In genomic region chr6:39810612-39811116, GRCm38 (mm10) we compare ENCODE assay signal across 8 mouse cellular contexts. TPM values are rescaled to one million over a fixed set of nuclear protein-coding genes. Genes with fewer than 3 reads are reported as not detected.
DNase-seq lines count a peak whose midpoint lies in the region; ATAC-seq and TF ChIP-seq lines count a peak whose summit lies in the region.

Gene Mrps33, minus strand, starts transcription at chr6:39810988.

- peak within 1 kb of the TSS; percentile 77 for H3K9ac ChIP-seq in embryonic facial prominence, embryonic 13.5 days
- H3K9ac ChIP-seq in heart, adult 2 months (ENCODE audit: low read depth, low read length): peak within 1 kb of the TSS; percentile 71
- H3K9ac ChIP-seq in limb, embryonic 13.5 days: peak within 1 kb of the TSS; percentile 76
- H3K9ac ChIP-seq in midbrain, embryonic 16.5 days (ENCODE audit: low read depth, low read length): peak within 1 kb of the TSS; percentile 72

- peaks cover 16% of the 10 kb centered on the region for H3K4me1 ChIP-seq in embryonic facial prominence, embryonic 13.5 days
- H3K4me1 ChIP-seq in heart, adult 2 months (ENCODE audit: control insufficient read depth, insufficient read depth, low read length): no peaks in the 10 kb centered on the region
- H3K4me1 ChIP-seq in limb, embryonic 13.5 days: 0 out of 2 replicates have a peak, but pooled peaks cover 3% of the 10 kb centered on the region
- peaks cover 3% of the 10 kb centered on the region; the same call in 1 of the 2 replicates for H3K4me1 ChIP-seq in midbrain, embryonic 16.5 days (ENCODE audit: control insufficient read depth, insufficient read depth, low read length)

- H3K9me3 ChIP-seq in embryonic facial prominence, embryonic 13.5 days: no peaks in the 10 kb centered on the region
- no peaks in the 10 kb centered on the region for H3K9me3 ChIP-seq in limb, embryonic 13.5 days
- no peaks in the 10 kb centered on the region for H3K9me3 ChIP-seq in midbrain, embryonic 16.5 days (replicated peaks; ENCODE audit: control insufficient read depth, low read length, poor library complexity, severe bottlenecking)

- peak within 1 kb of the TSS; percentile 22; the same call in 1 of the 2 replicates for H3K27ac ChIP-seq in embryonic facial prominence, embryonic 13.5 days
- H3K27ac ChIP-seq in heart, adult 2 months: peak within 1 kb of the TSS; percentile 90
- H3K27ac ChIP-seq in limb, embryonic 13.5 days: peak within 1 kb of the TSS; percentile 22; the same call in 1 of the 2 replicates
- H3K27ac ChIP-seq in midbrain, embryonic 16.5 days (ENCODE audit: low read length): peak within 1 kb of the TSS; percentile 69

- H3K79me2 ChIP-seq in heart, adult 2 months (replicated peaks; ENCODE audit: control insufficient read depth, insufficient read depth, low read length): no peaks in the 10 kb centered on the region

- ATAC-seq in embryonic facial prominence, embryonic 13.5 days (ENCODE audit: insufficient number of reproducible peaks, insufficient read depth, low FRiP score, low TSS enrichment, low read depth): peak; percentile 98
- ATAC-seq in limb, embryonic 13.5 days (ENCODE audit: low FRiP score, low read depth): peak; percentile 99
- peak; percentile 99 for ATAC-seq in midbrain, embryonic 16.5 days

- 0 out of 2 replicates have a peak, but pooled peaks have one; percentile 39 for TF ChIP-seq EP300 in heart, adult 2 months (IDR thresholded peaks at IDR 0.05; ENCODE audit: insufficient read depth, low read depth, low read length)

- peak; percentile 80 for TF ChIP-seq POLR2A in heart, adult 2 months (IDR thresholded peaks at IDR 0.05; ENCODE audit: insufficient read depth, low read depth, low read length)

- peak; percentile 99; the same call in 1 of the 2 replicates for TF ChIP-seq CTCF in heart, adult 2 months (IDR thresholded peaks at IDR 0.05)

- no peaks in the 10 kb centered on the region for H3K36me3 ChIP-seq in embryonic facial prominence, embryonic 13.5 days
- peaks cover 2% of the 10 kb centered on the region; the same call in 1 of the 2 replicates for H3K36me3 ChIP-seq in heart, adult 2 months (ENCODE audit: control insufficient read depth, insufficient read depth, low read length)
- no peaks in the 10 kb centered on the region; the same call in 1 of the 2 replicates for H3K36me3 ChIP-seq in limb, embryonic 13.5 days
- no peaks in the 10 kb centered on the region for H3K36me3 ChIP-seq in midbrain, embryonic 16.5 days (ENCODE audit: control insufficient read depth, insufficient read depth, low read length)

- H3K27me3 ChIP-seq in embryonic facial prominence, embryonic 13.5 days: no peaks in the 10 kb centered on the region
- no peaks in the 10 kb centered on the region for H3K27me3 ChIP-seq in heart, adult 2 months (ENCODE audit: control insufficient read depth, insufficient read depth, low read length)
- H3K27me3 ChIP-seq in limb, embryonic 13.5 days: no peaks in the 10 kb centered on the region
- H3K27me3 ChIP-seq in midbrain, embryonic 16.5 days (ENCODE audit: control insufficient read depth, insufficient read depth, low read depth, low read length): no peaks in the 10 kb centered on the region

- peak within 1 kb of the TSS; percentile 66 for H3K4me3 ChIP-seq in embryonic facial prominence, embryonic 13.5 days
- H3K4me3 ChIP-seq in heart, adult 2 months: peak within 1 kb of the TSS; percentile 73
- peak within 1 kb of the TSS; percentile 67 for H3K4me3 ChIP-seq in limb, embryonic 13.5 days
- H3K4me3 ChIP-seq in midbrain, embryonic 16.5 days (ENCODE audit: low read depth, low read length): peak within 1 kb of the TSS; percentile 65

- WGBS in embryonic facial prominence, embryonic 13.5 days: under 1% methylated on average over 40 of the region's 40 CpGs
- under 1% methylated on average over 40 of the region's 40 CpGs for WGBS in heart, adult 2 months
- under 1% methylated on average over 40 of the region's 40 CpGs for WGBS in limb, embryonic 13.5 days
- WGBS in midbrain, embryonic 16.5 days: 1% methylated on average over 40 of the region's 40 CpGs

- intact Hi-C loops in heart, adult 2 months (cut with DNase I): no loop called here

- DNase-seq in 3134 (ENCODE audit: extremely low read depth, insufficient read length, low spot score): peak; percentile 92
- peak; percentile 99 for DNase-seq in adrenal gland, postnatal 36 days
- DNase-seq in heart, adult 2 months: peak; percentile 98
- peak; percentile 98 to 99 for DNase-seq in kidney, adult 8-10 months
- peak; percentile 92 to 98 for DNase-seq in spleen, postnatal 10 days (ENCODE audit: low spot score in 2 of 2)

- H3K4me2 ChIP-seq in embryonic facial prominence, embryonic 13.5 days: peak within 1 kb of the TSS; percentile 68
- peak within 1 kb of the TSS; percentile 66 for H3K4me2 ChIP-seq in limb, embryonic 13.5 days (replicated peaks)
- peak within 1 kb of the TSS; percentile 74 for H3K4me2 ChIP-seq in midbrain, embryonic 16.5 days (ENCODE audit: low read length)

RNA-seq across cellular contexts. Expression of gene Mrps33, which starts in this region (rescaled TPM):
- 10 to 100 TPM; 71.1 to 84.6 TPM for total RNA-seq in adrenal gland, postnatal 36 days (2021)
- polyA plus RNA-seq in embryonic facial prominence, embryonic 13.5 days (2015; fragmentation: Nextera tagmentation; extraction: Ambion mirVana): 199 and 201 TPM in 2 replicates
- total RNA-seq in heart, adult 2 months (2021): 100 to 1,000 TPM in 1 of 2 experiments, 10 to 100 TPM in 1; 97.7 to 106 TPM
- 133 and 317 TPM in 2 replicates for polyA plus RNA-seq in heart, adult 2 months (2012; rRNA removed)
- 197 and 205 TPM in 2 replicates for polyA plus RNA-seq in limb, embryonic 13.5 days (2015; fragmentation: Nextera tagmentation; extraction: Ambion mirVana)
- 156 and 164 TPM in 2 replicates for polyA plus RNA-seq in midbrain, embryonic 16.5 days (2015; fragmentation: Nextera tagmentation; extraction: Ambion mirVana)

Comparison
In these comparisons a context has a peak if more than half of its experiments do, and no peak if none do; other contexts are left out.
1. Peak in every context shown above with its lines: DNase-seq, ATAC-seq, H3K4me3 ChIP-seq and H3K27ac ChIP-seq.
2. H3K27ac ChIP-seq: peak in every context shown above with its lines; median percentile 90 in heart, adult 2 months; 69 in midbrain, embryonic 16.5 days; 22 in embryonic facial prominence, embryonic 13.5 days; 22 in limb, embryonic 13.5 days.